Mouse (Mus musculus): ENCODE measurements around the gene Zbtb8a.
"Not testable (repeated sequence)": the region's sequence is repeated elsewhere in the genome, so short reads cannot be mapped to it uniquely, and the experiment has no call there.

Zbtb8a gene

DNA sequence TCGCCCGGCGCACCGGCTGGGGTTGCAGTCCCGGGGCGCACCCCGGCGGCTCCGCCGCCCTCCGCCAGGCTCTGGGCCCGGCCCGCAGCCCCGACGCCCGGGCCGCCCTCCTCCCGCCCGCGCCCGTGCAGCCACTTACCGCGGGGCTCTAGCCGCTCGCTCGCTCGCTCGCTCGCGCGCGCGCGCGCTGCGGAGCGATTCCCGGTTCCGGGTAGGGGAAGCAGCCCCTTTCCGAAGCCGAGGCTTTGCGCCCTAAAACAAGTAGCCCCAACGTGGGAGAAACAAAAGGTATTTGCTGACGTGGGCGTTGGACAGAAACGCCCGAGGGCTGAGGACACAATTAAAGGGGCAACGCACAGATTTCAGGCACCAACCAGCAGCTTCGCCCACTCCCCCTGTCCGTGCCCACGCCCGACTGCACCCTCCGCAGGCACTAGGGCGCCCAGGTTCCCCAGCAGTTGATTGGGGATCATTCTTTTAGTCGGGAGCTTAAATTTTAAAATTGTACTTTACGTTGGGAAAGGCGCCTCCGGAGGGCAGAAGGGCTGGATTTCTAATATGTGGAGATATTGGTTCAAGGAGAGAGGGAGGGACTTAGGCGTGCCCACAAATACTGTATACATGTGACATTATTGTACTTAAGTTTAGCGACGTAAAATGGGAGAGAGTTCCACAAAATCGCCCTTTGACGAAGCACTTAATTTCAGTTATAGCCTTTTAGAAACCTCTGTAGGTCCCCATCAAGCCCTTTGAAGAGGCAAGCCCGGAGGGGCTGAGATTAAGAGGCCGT is at the start of gene Zbtb8a:
TSS of gene Zbtb8a (minus strand) at position 516 of the 790 bp plus-strand sequence.
- peak; percentile 67 for DNase-seq

DNA sequence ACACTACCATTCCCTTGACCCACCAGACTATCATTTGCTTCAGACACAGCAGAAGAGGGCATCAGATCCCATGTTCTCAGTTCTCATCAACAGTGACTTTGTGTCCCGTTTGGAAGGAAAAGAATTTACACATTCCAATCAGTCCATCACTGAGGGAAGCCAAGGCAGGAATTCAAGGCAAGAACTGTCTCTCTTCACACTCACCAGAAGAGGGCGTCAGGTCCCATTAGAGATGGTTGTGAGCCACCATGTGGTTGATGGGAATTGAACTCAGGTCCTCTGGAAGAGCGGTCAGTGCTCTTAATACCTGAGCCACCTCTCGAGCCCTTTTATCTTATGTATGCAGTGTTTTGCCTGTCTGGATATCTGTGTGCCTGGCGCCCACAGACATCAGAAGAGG is 40.4 kb upstream of the Zbtb8a start:
- DNase-seq = no peak

DNA sequence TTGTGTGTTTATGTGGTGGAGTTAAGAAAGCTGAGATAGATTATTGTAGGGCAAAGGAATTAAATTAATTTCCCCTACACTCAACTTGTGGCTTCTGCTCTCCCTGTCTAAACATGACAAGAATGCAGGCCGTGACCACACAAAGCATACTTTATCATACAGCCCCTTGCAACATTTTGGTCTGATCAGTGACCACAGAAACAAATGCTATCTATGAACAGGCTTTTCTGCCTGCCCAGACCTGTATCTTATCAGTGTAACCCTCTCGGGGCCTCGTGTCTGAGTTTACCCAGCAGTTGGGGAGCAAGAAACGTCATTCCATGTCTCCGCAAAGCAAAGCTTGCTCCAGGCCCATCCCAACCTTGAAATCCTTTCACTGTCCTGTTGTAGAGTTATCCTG is 38.6 kb upstream of the Zbtb8a start:
- DNase-seq = no peak

DNA sequence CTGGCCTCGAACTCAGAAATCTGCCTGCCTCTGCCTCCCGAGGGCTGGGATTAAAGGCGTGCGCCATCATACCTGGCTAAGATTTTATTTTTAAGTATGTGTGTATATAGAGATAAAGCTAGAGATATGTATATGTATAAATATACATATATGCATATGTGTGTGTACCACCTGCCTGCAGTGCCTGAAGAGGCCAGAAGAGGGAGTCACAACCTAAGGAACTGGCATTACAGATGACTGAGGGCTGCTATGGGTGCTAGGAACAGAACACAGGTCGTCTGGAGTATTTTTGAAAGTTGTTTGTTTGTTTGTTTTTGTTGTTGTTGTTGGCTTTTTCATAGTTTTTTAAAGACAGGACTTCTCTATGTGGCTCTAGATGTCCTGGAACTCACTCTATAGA is 38.0 kb upstream of the Zbtb8a start:
- peak; percentile 13 for DNase-seq

DNA sequence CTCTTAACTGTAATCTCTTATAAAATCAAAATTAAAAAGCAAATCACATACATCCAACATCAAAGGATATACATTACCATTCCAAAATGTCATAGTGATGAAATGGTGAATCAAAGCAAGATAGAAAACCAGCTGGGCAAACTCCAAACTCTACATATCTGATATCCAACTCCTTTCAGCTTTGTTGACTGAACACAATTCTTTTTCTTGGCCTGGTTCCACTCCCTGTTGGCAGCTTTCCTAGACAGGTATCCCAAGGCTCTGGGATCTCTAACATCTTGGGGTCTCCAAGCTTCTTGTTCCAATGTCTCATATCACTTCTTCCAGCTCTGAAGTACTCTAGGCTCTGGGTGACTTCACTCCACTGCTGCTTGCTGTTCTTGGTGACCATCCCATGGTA is 33.1 kb upstream of the Zbtb8a start:
- no peak for DNase-seq

- not testable (repeated sequence) for DNase-seq
Measured at GRCm38 (mm10) chr4:129410532-129410931, 32.6 kb upstream of the Zbtb8a start.

DNA sequence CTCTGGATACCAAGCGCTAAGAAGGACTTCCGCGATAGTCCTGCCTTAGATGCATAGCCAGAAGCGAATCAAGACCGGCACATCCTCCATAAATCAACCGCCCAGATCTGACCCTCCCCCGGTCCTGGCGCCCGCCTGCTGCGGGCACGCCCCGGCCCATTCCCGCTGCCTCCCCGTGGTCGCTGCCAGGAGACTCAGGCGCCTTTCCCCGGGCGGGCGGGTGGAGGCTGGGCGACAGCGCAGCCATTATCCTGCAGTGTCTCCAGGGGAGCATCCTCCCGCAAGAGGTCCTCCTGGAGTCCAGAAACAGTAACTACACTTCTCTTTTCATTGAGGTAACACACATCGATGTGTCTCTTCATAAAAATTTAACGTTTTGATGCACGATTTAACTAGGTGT is 28.5 kb upstream of the Zbtb8a start:
- peak; percentile 63 for DNase-seq

- DNase-seq = no peak
Measured at GRCm38 (mm10) chr4:129399813-129400212, 21.9 kb upstream of the Zbtb8a start.

DNA sequence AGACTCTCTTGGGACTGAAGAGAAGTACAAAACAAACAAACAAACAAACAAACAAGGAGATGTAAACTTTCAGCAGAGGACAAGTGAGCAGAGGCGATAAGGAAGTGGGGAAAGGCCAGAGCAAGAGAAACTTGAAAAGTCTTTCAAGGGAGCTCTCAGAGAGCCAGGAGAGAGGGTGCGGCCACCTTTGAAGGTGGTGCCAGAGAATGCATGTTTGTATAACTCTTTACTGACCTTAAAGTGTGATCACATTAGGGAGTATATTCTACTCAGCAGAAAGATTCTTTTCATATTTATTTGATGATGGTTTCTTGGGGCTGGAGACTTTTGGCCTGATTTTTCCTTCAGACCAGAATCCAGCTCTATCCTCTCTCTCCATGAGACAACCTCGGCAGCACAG is 19.0 kb upstream of the Zbtb8a start:
- DNase-seq = no peak

DNA sequence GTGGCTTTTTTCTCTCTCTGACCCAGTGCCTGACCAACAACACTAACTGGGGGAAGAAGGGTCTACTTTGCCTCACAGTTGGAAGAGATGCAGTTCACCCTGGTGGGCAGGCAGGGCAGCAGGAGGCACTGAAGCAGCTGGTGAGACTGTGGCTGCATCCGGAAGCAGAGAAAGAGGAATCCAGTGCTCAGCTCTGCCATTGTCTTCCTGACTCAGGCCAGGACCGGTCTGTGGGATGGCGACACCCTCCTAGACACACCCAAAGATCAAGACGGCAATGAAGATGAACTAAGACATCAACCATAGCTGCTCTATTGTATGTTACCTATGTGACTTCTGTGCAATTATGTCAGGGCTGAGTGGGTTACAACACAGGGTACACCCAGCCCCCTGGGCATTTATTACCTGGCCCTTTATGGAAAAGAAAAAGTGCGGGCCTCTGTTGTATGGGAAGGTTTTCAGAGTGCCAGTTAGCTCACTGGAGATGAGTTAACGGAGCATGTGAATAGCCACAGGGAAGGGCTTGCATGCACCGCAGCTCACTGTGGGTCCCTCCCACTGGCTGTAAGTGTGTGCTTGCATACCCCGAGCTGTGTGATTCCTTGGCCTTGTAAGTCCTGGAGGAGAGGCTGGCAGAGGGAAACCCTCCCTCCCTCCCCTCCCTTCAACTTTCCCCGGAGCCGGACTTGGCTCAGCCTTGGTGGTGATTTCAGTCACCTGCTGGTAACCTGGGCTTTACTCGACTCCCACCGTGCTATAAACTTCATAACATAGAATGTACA is 16.4 kb upstream of the Zbtb8a start:
- peak; percentile 43 for DNase-seq

DNA sequence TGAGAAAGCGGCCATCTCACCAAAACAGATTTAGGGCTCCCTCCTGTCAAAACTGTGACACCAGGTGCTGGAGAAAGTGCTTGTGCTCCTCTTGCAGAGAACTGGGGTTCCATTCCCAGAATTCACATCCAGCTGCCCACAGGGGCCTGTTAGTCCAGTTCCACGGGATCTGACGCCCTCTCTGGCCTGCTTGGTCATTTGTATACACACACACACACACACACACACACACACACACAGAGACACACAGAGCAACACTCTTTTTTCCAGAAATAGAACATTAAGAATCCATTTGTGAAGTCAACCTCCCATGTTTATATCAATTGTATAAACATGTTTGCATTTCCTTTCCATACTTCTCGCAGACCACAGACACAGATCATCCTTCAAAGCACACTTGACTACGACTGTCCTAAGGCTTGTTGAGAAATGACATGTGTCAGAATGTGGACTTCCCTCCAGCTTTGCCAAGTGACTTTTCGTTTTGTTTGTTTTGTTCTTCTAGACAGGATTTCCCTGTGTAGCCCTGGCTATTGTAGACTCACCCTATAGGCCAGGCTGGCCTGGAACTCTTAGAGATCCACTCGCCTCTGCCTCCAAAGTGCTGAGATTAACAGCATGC is 13.1 kb upstream of the Zbtb8a start:
- DNase-seq = no peak

GRCm38 (mm10) chr4:129390216-129390743 is 12.4 kb upstream of the Zbtb8a start:
- DNase-seq = no peak

- DNase-seq = no peak
Measured at GRCm38 (mm10) chr4:129388404-129388803, 10.5 kb upstream of the Zbtb8a start.

- no peak for DNase-seq
Measured at GRCm38 (mm10) chr4:129386989-129387388, 9.1 kb upstream of the Zbtb8a start.

DNA sequence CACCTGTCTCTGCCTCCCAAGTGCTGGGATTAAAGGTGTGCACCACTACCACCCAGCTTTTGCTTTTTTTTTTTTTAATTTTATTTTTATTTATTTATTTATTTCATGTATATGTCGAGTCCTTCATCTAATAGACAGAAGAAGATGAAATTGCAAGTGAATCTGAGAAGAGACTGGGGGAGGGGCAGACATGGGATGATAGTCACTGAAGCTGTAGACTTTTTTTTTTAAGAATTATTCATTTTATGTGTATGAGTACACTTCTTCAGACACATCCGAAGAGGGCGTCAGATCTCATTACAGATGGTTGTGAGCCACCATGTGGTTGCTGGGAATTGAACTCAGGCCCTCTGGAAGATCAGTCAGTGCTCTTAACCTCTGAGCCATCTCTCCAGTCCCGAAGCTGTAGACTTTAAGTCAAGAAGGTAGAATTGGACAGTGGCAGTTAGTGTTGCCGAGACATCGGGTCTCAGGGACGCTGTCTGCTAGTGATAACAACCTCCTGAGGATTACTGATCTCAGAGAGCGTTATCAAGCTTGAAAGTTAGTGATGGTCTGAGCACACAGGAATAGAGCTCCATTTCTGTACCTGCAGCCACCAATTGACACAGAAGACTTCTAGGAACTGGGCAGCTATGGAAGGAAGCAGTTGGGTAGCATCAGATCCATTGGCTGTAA is 8.5 kb upstream of the Zbtb8a start:
- no peak for DNase-seq

- DNase-seq = no peak
Measured at GRCm38 (mm10) chr4:129385685-129386084, 7.8 kb upstream of the Zbtb8a start.

- no peak for DNase-seq
Measured at GRCm38 (mm10) chr4:129384440-129384839, 6.5 kb upstream of the Zbtb8a start.

DNA sequence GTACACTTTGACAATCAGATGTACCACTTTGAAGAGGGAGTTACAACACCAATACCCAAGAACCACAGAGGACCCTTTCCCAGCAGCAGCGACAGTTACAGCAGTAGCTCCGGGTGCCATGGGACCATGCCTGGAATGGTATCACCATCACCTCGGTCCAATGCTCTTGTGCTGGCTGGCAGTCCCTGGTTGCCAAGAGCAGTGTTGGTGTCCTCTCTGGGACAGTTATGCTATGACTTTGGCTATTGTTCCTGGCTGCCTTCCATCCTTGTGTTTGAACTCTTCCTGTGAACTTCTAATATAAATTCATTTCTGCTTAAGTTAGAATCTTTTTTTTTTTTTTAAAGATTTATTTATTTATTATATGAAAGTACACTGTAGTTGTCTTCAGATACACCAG is 5.7 kb upstream of the Zbtb8a start:
- DNase-seq = no peak

GRCm38 (mm10) chr4:129382488-129382887 is 4.6 kb upstream of the Zbtb8a start:
- DNase-seq = no peak

- DNase-seq = no peak
Measured at GRCm38 (mm10) chr4:129382029-129382428, 4.1 kb upstream of the Zbtb8a start.

GRCm38 (mm10) chr4:129381148-129381547 is 3.2 kb upstream of the Zbtb8a start:
- DNase-seq = no peak

DNA sequence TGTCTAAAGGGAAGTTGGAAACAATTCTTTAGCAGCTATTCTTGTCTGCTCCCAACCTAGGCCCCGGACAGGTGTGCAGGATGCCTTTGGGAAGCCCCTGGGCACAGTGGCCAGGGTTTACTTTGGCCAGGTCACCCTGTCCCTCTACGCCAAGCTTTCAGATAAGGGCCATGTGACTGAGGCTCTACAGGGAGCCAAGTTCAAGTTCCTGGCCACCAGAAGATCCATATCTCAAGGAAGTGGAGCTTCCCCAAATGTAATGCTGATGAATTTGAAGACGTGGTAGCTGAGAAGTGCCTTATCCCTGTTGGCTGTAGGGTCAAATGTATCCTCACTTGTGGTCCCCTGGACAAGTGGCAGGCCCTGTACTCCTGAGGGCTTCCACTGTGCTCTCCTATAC is 1.9 kb upstream of the Zbtb8a start:
- DNase-seq = no peak

DNA sequence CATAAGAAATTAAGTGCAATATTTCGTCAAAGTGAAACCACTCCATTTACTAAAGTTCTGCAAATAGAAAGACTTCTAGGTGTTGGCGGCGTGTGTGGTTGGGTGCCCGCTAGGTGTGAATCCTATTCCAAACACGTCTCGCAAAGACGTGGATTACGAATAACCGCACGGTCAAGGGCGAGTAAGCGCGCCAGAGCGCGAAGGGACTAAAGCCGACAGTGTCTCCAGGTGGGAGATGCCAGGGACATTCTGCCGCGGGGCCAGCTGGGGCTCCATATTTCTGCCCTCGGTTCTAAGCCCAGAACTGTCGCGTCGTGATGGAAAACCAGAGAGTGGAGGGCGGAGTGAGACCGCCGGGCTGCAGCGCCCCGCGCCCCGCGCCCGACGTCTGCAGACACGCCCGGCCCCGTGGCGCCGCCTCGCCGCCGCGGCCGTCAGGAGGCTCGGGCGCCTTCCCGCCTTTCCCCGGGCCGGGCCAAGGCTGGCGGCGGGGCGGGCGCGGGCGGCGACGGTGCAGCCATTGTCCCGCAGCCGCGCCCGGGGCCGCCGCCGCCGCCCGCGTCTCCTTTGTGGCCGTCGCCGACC is 863 bp downstream of the Zbtb8a start:
- DNase-seq = peak; percentile 68

Measured in thymus, postnatal 4 days (tissue).